Mouse (Mus musculus) myocyte (in vitro differentiated cells): Measurements from ENCODE around the gene Crct1. TPM values are rescaled to one million over a fixed set of nuclear protein-coding genes. Genes with fewer than 3 reads are reported as not detected.
A peak's percentile ranks its signal among the peaks of the same experiment; 100 is the strongest.

Experiments
- H3K27me3 ChIP-seq: one replicate; pipeline ENCODE4 v1.6.1; 2011; ENCODE audit not compliant: control insufficient read depth, insufficient read depth, insufficient read length
- H3K36me3 ChIP-seq: one replicate; pipeline ENCODE4 v1.6.1; 2011; ENCODE audit not compliant: control insufficient read depth, insufficient read depth
- H3K4me2 ChIP-seq: one replicate; pipeline ENCODE4 v1.6.1; 2011; ENCODE audit warnings: low read depth, control low read depth
- H3K4me3 ChIP-seq: one replicate; pipeline ENCODE4 v1.5.1; 2011; ENCODE audit warnings: mild to moderate bottlenecking, control low read depth, moderate library complexity
- H3K79me2 ChIP-seq: one replicate; pipeline ENCODE4 v1.6.1; 2011; ENCODE audit not compliant: control insufficient read depth, insufficient read depth
- H3ac ChIP-seq: one replicate; pipeline ENCODE4 v1.6.1; 2011; ENCODE audit not compliant: control insufficient read depth, insufficient read length
- CEBPB ChIP-seq: IDR thresholded peaks from 2 replicates; pipeline ENCODE4 v1.6.1; 2011; ENCODE audit warnings: mild to moderate bottlenecking, moderate library complexity; ENCODE audit not compliant: poor library complexity, insufficient read depth, severe bottlenecking
- E2F4 ChIP-seq: IDR thresholded peaks from one replicate; pipeline ENCODE4 v1.6.1; 2011; ENCODE audit warnings: mild to moderate bottlenecking, control low read depth, moderate library complexity; ENCODE audit not compliant: insufficient read depth
- MAX ChIP-seq: IDR thresholded peaks from one replicate; pipeline ENCODE4 v1.6.1; 2011; ENCODE audit warnings: low read depth, mild to moderate bottlenecking, control low read depth
- MYOD1 ChIP-seq, 3 experiments: IDR thresholded peaks; one replicate each; pipeline ENCODE4 v1.6.1; 2011; ENCODE audit warnings: control low read depth in 2 of 3, low read depth in 2 of 3, mild to moderate bottlenecking in 2 of 3, moderate library complexity in 1 of 3; ENCODE audit not compliant: insufficient read length in 2 of 3, control insufficient read depth in 1 of 3
- MYOG ChIP-seq, 3 experiments: IDR thresholded peaks; one replicate each; pipeline ENCODE4 v1.6.1; 2011; ENCODE audit warnings: control low read depth in 2 of 3, low read depth in 2 of 3, mild to moderate bottlenecking in 2 of 3; ENCODE audit not compliant: insufficient read length in 2 of 3, control insufficient read depth in 1 of 3, insufficient read depth in 1 of 3
- POLR2A ChIP-seq: IDR thresholded peaks from one replicate; pipeline ENCODE4 v1.6.1; 2011; ENCODE audit warnings: low read depth, mild to moderate bottlenecking, control low read depth, moderate library complexity; ENCODE audit not compliant: insufficient read length
- POLR2AphosphoS2 ChIP-seq: IDR thresholded peaks from one replicate; pipeline ENCODE4 v1.6.1; 2011; ENCODE audit warnings: low read depth, control low read depth; ENCODE audit not compliant: insufficient read length
- REST ChIP-seq: IDR thresholded peaks from one replicate; pipeline ENCODE4 v1.6.1; 2011; ENCODE audit warnings: mild to moderate bottlenecking, control low read depth, moderate library complexity; ENCODE audit not compliant: insufficient read depth, insufficient read length
- SRF ChIP-seq: IDR thresholded peaks from one replicate; pipeline ENCODE4 v1.6.1; 2011; ENCODE audit warnings: low read depth; ENCODE audit not compliant: control insufficient read depth, insufficient read length
- TCF12 ChIP-seq: IDR thresholded peaks from one replicate; pipeline ENCODE4 v1.6.1; 2011; ENCODE audit warnings: mild to moderate bottlenecking, control low read depth; ENCODE audit not compliant: poor library complexity, insufficient read depth, severe bottlenecking
- TCF3 ChIP-seq: IDR thresholded peaks from one replicate; pipeline ENCODE4 v1.6.1; 2011; ENCODE audit warnings: low read depth, control low read depth; ENCODE audit not compliant: insufficient read length
- USF1 ChIP-seq: IDR thresholded peaks from one replicate; pipeline ENCODE4 v1.6.1; 2011; ENCODE audit warnings: low read depth, mild to moderate bottlenecking, control low read depth, moderate library complexity
- polyA plus RNA-seq: library from polyadenylated mRNA; unstranded; fragments of >200 nt; fragmentation: generic; extraction: Trizol; gene quantifications from one replicate; pipeline ENCODE4 v1.2.1, GENCODE M21; 2012; ENCODE audit warnings: missing spikeins

Gene Crct1
- 0.11 TPM for polyA plus RNA-seq

GRCm38 (mm10) chr3:93015460-93016104 lies at the start of gene Crct1:
Gene Crct1 (minus strand): TSS chr3:93015687.
- H3K27me3 ChIP-seq: no peaks in the 10 kb centered on the region
- H3K36me3 ChIP-seq: no peaks in the 10 kb centered on the region
- TF ChIP-seq POLR2AphosphoS2: no peak
- no peak for TF ChIP-seq MYOG (IDR thresholded peaks at IDR 0.05; ENCODE audit: control insufficient read depth in 1 of 3, insufficient read depth in 1 of 3, insufficient read length in 2 of 3, low read depth in 2 of 3)
- peak within 1 kb of the TSS; percentile 17 for H3K4me3 ChIP-seq
- no peaks in the 10 kb centered on the region for H3K79me2 ChIP-seq
- H3ac ChIP-seq: no peak within 1 kb of the TSS
- peak within 1 kb of the TSS; percentile 78 for H3K4me2 ChIP-seq

GRCm38 (mm10) chr3:93052826-93053474 lies 37.5 kb upstream of the Crct1 start:
- Histone ChIP-seq H3ac (no peak overlapping the region), H3K4me3 (no peak overlapping the region), H3K4me2 (no peak overlapping the region), H3K36me3 (no peaks in the 10 kb centered on the region), H3K79me2 (no peaks in the 10 kb centered on the region), H3K27me3 (no peaks in the 10 kb centered on the region)
- TF ChIP-seq SRF (no peak), MYOD1 (IDR thresholded peaks at IDR 0.05; ENCODE audit: control insufficient read depth in 1 of 3, insufficient read length in 2 of 3, low read depth in 2 of 3) (no peak), USF1 (no peak), TCF3 (no peak), MYOG (IDR thresholded peaks at IDR 0.05; ENCODE audit: control insufficient read depth in 1 of 3, insufficient read depth in 1 of 3, insufficient read length in 2 of 3, low read depth in 2 of 3) (no peak), CEBPB (no peak), POLR2A (no peak), E2F4 (no peak), REST (no peak), MAX (no peak)

GRCm38 (mm10) chr3:93050182-93050581 lies 34.7 kb upstream of the Crct1 start:
- no peak overlapping the region for H3ac ChIP-seq
- H3K4me3 ChIP-seq: no peak overlapping the region
- H3K27me3 ChIP-seq: no peaks in the 10 kb centered on the region
- no peak overlapping the region for H3K4me2 ChIP-seq
- no peaks in the 10 kb centered on the region for H3K36me3 ChIP-seq
- H3K79me2 ChIP-seq: no peaks in the 10 kb centered on the region
- no peak for TF ChIP-seq USF1
- TF ChIP-seq MYOG (IDR thresholded peaks at IDR 0.05; ENCODE audit: control insufficient read depth in 1 of 3, insufficient read depth in 1 of 3, insufficient read length in 2 of 3, low read depth in 2 of 3): no peak
- no peak for TF ChIP-seq MYOD1 (IDR thresholded peaks at IDR 0.05; ENCODE audit: control insufficient read depth in 1 of 3, insufficient read length in 2 of 3, low read depth in 2 of 3)
- no peak for TF ChIP-seq TCF3
- no peak for TF ChIP-seq CEBPB
- TF ChIP-seq TCF12: no peak
- TF ChIP-seq REST: no peak
- no peak for TF ChIP-seq SRF
- no peak for TF ChIP-seq POLR2A
- TF ChIP-seq POLR2AphosphoS2: no peak
- no peak for TF ChIP-seq MAX
- TF ChIP-seq E2F4: no peak

- no peak overlapping the region for H3ac ChIP-seq
- no peaks in the 10 kb centered on the region for H3K79me2 ChIP-seq
- no peak overlapping the region for H3K4me2 ChIP-seq
- no peaks in the 10 kb centered on the region for H3K27me3 ChIP-seq
- TF ChIP-seq REST (no peak), USF1 (no peak), MAX (no peak), E2F4 (no peak), POLR2A (no peak), POLR2AphosphoS2 (no peak), MYOG (IDR thresholded peaks at IDR 0.05; ENCODE audit: control insufficient read depth in 1 of 3, insufficient read depth in 1 of 3, insufficient read length in 2 of 3, low read depth in 2 of 3) (no peak), TCF12 (no peak), CEBPB (no peak), TCF3 (no peak), MYOD1 (IDR thresholded peaks at IDR 0.05; ENCODE audit: control insufficient read depth in 1 of 3, insufficient read length in 2 of 3, low read depth in 2 of 3) (no peak), SRF (no peak)
- no peak overlapping the region for H3K4me3 ChIP-seq
- no peaks in the 10 kb centered on the region for H3K36me3 ChIP-seq
These were observed 16.0 kb upstream of the Crct1 start for GRCm38 (mm10) chr3:93031450-93031849.

- Histone ChIP-seq H3K79me2 (no peaks in the 10 kb centered on the region), H3ac (no peak overlapping the region), H3K27me3 (no peaks in the 10 kb centered on the region), H3K36me3 (no peaks in the 10 kb centered on the region), H3K4me3 (no peak overlapping the region), H3K4me2 (no peak overlapping the region)
- TF ChIP-seq POLR2AphosphoS2 (no peak), REST (no peak), CEBPB (0 out of 2 replicates have a peak, but pooled peaks have one; percentile 50), MYOD1 (IDR thresholded peaks at IDR 0.05; ENCODE audit: control insufficient read depth in 1 of 3, insufficient read length in 2 of 3, low read depth in 2 of 3) (no peak), MAX (no peak)
These were observed 10.0 kb upstream of the Crct1 start for GRCm38 (mm10) chr3:93025486-93025885.
